9 mouse cellular contexts compared by ENCODE assay signal in the genomic region with DNA sequence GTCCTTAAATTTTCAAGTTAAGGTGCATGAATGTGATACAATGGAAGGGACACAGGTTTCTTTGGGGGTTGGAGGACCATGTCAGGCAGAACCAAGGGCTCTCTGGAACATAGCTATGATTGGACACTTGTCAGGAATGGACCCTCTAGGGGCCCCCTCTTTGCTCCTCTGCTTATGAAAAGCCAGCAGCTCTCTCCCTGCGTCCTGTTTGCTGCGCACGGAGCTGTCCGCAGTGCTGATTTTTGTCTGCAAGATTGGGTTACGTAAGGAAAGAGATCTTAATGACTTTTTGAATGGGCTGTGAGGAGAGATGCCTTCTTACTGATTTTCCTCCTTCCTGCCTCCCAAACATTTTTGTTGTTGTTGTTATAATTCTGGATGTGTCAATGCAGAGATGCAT. TPM values are rescaled to one million over a fixed set of nuclear protein-coding genes. Genes with fewer than 3 reads are reported as not detected.
A peak's percentile ranks its signal among the peaks of the same experiment; 100 is the strongest.
DNase-seq lines count a peak whose midpoint lies in the region; ATAC-seq and TF ChIP-seq lines count a peak whose summit lies in the region.
"Had no signal": no experiment of that assay in that cellular context is flagged by ENCODE, and none has a peak within 500 bp of the region (broad histone marks: within the 10 kb centered on the region; RNA-seq: fewer than 3 reads in every experiment).

No protein-coding gene starts in this region.

- no peak for TF ChIP-seq POLR2A in limb, embryonic 14.5 days (IDR thresholded peaks at IDR 0.05; ENCODE audit: borderline replicate concordance, extremely low read depth, insufficient read depth, insufficient read length)

- H3K4me3 ChIP-seq in gastrocnemius, adult 2 months: no peak overlapping the region
- no peak overlapping the region for H3K4me3 ChIP-seq in limb, embryonic 14.5 days (replicated peaks; ENCODE audit: low read length)
- H3K4me3 ChIP-seq: heart, embryonic 13.5 days had no signal

- no peaks in the 10 kb centered on the region for H3K27me3 ChIP-seq in limb, embryonic 14.5 days (ENCODE audit: control insufficient read depth, insufficient read depth, low read length)

- no peaks in the 10 kb centered on the region for H3K9me3 ChIP-seq in limb, embryonic 14.5 days (ENCODE audit: control insufficient read depth, low read length)
- H3K9me3 ChIP-seq: heart, embryonic 13.5 days had no signal

- intact Hi-C loops in gastrocnemius, adult 2 months (cut with DNase I): no loop called here
- intact Hi-C loops in gastrocnemius, postnatal 36 days (cut with DNase I): no loop called here

- peak; percentile 24 for DNase-seq in gastrocnemius, adult 2 months
- no peak for DNase-seq in gastrocnemius, postnatal 36 days
- peak; percentile 56 for DNase-seq in 416B (ENCODE audit: low read depth)
- DNase-seq in limb, embryonic 14.5 days (ENCODE audit: low spot score): peak; percentile 78
- DNase-seq in thymus, postnatal 0 days (ENCODE audit: low spot score): peak; percentile 37
- DNase-seq in layer of hippocampus, postnatal 14 days (ENCODE audit: low spot score in 2 of 2): no peak
- DNase-seq in frontal cortex, postnatal 36 days (ENCODE audit: low spot score in 2 of 2): no peak

- ATAC-seq in common myeloid progenitor, adult 5-6 weeks (replicated peaks; ENCODE audit: low read depth, poor library complexity, severe bottlenecking): peak; percentile 65
- no peak for ATAC-seq in limb, embryonic 14.5 days (ENCODE audit: low FRiP score, low read depth)

- H3K4me2 ChIP-seq in limb, embryonic 14.5 days (replicated peaks; ENCODE audit: low read depth, low read length, severe bottlenecking): no peak overlapping the region
- H3K4me2 ChIP-seq: heart, embryonic 13.5 days had no signal

- no peak for TF ChIP-seq CTCF in gastrocnemius, adult 2 months (IDR thresholded peaks at IDR 0.05)

- H3K27ac ChIP-seq in gastrocnemius, adult 2 months: no peak overlapping the region
- H3K27ac ChIP-seq in limb, embryonic 14.5 days (replicated peaks; ENCODE audit: low read depth, low read length): no peak overlapping the region
- H3K27ac ChIP-seq: heart, embryonic 13.5 days had no signal

- H3K9ac ChIP-seq in limb, embryonic 14.5 days (ENCODE audit: low read depth, low read length, severe bottlenecking): no peak overlapping the region
- H3K9ac ChIP-seq: heart, embryonic 13.5 days had no signal

- no peaks in the 10 kb centered on the region for H3K4me1 ChIP-seq in limb, embryonic 14.5 days (ENCODE audit: control insufficient read depth, insufficient read depth, low read length)
- H3K4me1 ChIP-seq: heart, embryonic 13.5 days had no signal

- no peaks in the 10 kb centered on the region for H3K36me3 ChIP-seq in limb, embryonic 14.5 days (ENCODE audit: control insufficient read depth, insufficient read depth, low read length)
- H3K36me3 ChIP-seq: heart, embryonic 13.5 days had no signal

- WGBS in limb, embryonic 14.5 days: 2% methylated on average over 5 of the region's 5 CpGs

RNA-seq across cellular contexts. Expression of gene Cmtr2, which starts 18.8 kb away (rescaled TPM):
- 1 to 10 TPM; 3.2 to 3.4 TPM for total RNA-seq in gastrocnemius, adult 2 months (2021)
- total RNA-seq in gastrocnemius, postnatal 36 days (2021): 1 to 10 TPM; 2.1 to 3.2 TPM
- total RNA-seq in common myeloid progenitor, adult 5-6 weeks (2017): 10.9 and 13.8 TPM in 2 replicates
- 6.8 and 7.2 TPM in 2 replicates for polyA plus RNA-seq in limb, embryonic 14.5 days (2012; rRNA removed)
- 8.1 and 8.6 TPM in 2 replicates for polyA plus RNA-seq in limb, embryonic 14.5 days (2014; fragmentation: Nextera tagmentation; extraction: Ambion mirVana)
- polyA plus RNA-seq in thymus, postnatal 0 days (2015; fragmentation: Nextera tagmentation; extraction: Ambion mirVana): 6.9 and 7.6 TPM in 2 replicates
- total RNA-seq in layer of hippocampus, postnatal 14 days (2021): 1 to 10 TPM; 6.1 TPM

RNA-seq across cellular contexts. Expression of gene Calb2, which starts 28.7 kb away (rescaled TPM):
- total RNA-seq in gastrocnemius, adult 2 months (2021): not detected
- total RNA-seq in gastrocnemius, postnatal 36 days (2021): not detected
- total RNA-seq in common myeloid progenitor, adult 5-6 weeks (2017): not detected in 2 replicates
- 1.3 and 2.2 TPM in 2 replicates for polyA plus RNA-seq in limb, embryonic 14.5 days (2012; rRNA removed)
- polyA plus RNA-seq in limb, embryonic 14.5 days (2014; fragmentation: Nextera tagmentation; extraction: Ambion mirVana): 4.5 and 5.1 TPM in 2 replicates
- polyA plus RNA-seq in thymus, postnatal 0 days (2015; fragmentation: Nextera tagmentation; extraction: Ambion mirVana): 1.3 and 1.4 TPM in 2 replicates
- 100 to 1,000 TPM in 1 of 2 experiments, 10 to 100 TPM in 1; 95.2 to 112 TPM for total RNA-seq in layer of hippocampus, postnatal 14 days (2021)

Comparison
In these comparisons a context has a peak if more than half of its experiments do, and no peak if none do; other contexts are left out.
1. DNase-seq: peak in gastrocnemius, adult 2 months (single experiment), 416B (single experiment), limb, embryonic 14.5 days (single experiment) and thymus, postnatal 0 days (single experiment); none in gastrocnemius, postnatal 36 days (0 of 2), layer of hippocampus, postnatal 14 days (0 of 2) and frontal cortex, postnatal 36 days (0 of 2).
2. RNA of gene Calb2, which starts 28.7 kb away (total RNA-seq): 95.2 to 112 TPM in layer of hippocampus, postnatal 14 days; not detected in gastrocnemius, adult 2 months, not detected in gastrocnemius, postnatal 36 days and not detected in common myeloid progenitor, adult 5-6 weeks; every median in the first group is over 10 times any median in the second.